Mouse (Mus musculus): ENCODE measurements around the gene RPS10-NUDT3. TPM values are rescaled to one million over a fixed set of nuclear protein-coding genes. Genes with fewer than 3 reads are reported as not detected.

RPS10-NUDT3 gene
- total RNA-seq, 4 experiments from 2014 or later: not detected

DNA sequence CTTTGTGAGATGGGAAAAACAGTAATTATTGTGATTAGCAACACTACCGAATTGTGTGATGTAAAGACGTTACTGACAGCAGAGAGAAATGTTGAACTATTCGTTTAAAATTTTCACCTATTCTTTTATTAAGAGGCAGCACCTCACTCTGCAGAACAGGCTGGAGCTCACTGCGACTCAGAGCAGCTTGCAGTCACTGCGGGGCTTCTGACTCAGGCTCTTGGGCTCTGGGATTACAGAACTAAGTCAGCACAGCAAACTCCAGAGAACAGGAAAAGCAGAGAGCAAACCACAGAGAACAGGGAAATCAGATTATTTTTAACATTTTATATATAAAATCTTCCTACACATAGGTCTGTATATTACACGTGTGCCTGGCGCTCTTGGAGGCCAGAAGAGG, 25.4 kb downstream of the RPS10-NUDT3 start:
- DNase-seq: no peak

DNA sequence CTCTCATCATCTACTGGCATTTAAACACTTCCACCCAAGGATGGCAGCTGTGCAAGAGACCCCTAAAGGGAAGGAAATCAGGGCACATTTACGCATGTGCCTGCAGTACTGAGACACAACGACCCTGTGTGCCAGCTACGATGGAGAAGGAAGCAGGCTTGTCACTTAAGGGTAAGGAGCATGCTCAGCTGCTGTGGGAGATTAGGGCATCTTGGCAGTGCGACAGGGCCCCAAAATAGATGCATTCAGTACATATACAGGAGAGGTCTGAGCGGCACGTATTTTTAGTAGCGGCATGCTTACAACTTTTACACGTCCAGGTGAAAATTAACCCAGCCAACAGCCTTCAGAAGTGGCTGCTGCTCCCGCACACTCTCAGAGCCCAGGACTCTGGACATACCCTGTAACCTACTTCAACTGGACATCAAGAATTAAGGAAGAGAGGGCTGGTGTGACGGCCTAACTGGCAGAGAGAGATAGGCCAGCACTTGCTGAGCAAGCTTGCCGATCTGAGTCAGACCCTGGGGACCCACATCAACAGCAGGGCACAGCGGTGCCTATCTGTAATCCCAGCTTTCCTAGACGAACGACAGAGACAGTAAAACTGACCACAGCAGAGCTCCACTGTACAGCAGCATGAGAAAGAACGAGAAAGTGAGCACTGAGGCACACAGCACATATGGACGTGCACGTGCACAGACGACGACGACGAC, 31.3 kb downstream of the RPS10-NUDT3 start:
- DNase-seq: no peak

- DNase-seq: no peak
Observed at GRCm38 (mm10) chr17:27603036-27603435, 32.0 kb downstream of the RPS10-NUDT3 start.

GRCm38 (mm10) chr17:27600869-27601268, 34.2 kb downstream of the RPS10-NUDT3 start:
- DNase-seq: no peak

GRCm38 (mm10) chr17:27600286-27600685, 34.7 kb downstream of the RPS10-NUDT3 start:
- DNase-seq: no peak

GRCm38 (mm10) chr17:27596376-27597190, 38.4 kb downstream of the RPS10-NUDT3 start:
- DNase-seq: no peak

GRCm38 (mm10) chr17:27595659-27596375, 39.2 kb downstream of the RPS10-NUDT3 start:
- no peak for DNase-seq

DNA sequence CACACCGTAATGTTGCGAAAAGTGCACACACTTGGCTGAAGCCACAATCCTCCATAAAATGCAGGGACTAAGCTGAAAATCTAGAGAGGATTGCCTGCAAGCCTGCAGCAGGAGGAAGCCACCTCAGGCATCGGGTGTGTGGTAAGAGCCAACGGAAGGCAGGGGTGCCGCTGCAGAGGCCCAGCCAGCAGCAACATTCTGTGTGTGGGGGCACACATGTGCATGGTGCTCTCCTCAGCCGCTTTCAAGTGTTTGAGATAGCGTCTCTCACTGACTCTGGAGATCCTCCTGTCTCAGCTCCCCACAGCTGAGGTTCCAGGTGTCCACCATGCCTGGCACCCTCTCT, 42.5 kb downstream of the RPS10-NUDT3 start:
- no peak for DNase-seq

- no peak for DNase-seq
Observed at GRCm38 (mm10) chr17:27591826-27592564, 43.0 kb downstream of the RPS10-NUDT3 start.

- no peak for DNase-seq
Observed at GRCm38 (mm10) chr17:27588231-27588630, 46.8 kb downstream of the RPS10-NUDT3 start.

DNA sequence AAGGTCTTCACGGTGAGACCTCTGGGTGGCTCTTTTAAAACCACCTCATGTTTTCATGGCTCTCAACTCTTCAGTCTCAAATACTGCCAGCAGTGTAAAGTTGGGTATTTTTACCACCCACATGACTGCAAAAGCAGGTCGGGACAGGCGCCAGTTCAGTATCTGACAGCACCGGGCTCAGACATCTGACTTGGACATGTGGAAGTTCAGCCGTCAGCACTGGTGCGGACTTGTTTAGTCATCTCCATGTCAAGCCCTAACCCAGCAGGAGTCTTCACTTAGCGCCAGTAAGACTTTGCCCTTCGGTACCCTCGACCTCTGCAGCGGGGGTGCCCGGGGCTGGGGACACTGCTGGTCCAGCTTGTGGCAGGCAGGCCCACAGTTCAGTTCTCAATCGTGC, 47.8 kb downstream of the RPS10-NUDT3 start:
- DNase-seq: no peak

DNA sequence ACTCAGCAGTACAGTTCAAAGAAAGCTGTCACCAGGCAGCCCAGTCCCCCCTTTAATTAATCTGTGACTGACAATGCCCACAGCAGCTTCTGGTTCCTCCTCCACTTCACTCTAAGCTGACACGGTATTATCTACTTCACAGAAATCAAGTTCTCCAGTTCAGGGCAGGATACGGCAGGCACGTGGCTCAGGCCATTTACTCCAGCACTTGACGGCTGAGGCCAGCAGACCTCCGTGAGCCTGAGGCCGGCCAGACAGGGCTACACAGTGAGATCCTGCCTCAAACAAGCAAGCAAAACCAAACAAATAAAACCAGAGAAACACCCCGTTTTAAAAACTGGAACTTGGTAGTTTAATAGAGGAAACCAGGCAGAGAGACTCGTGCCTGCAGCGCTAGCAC, 48.4 kb downstream of the RPS10-NUDT3 start:
- DNase-seq: no peak

GRCm38 (mm10) chr17:27583185-27583894, 51.7 kb downstream of the RPS10-NUDT3 start:
- DNase-seq: no peak

GRCm38 (mm10) chr17:27580392-27581068, 54.5 kb downstream of the RPS10-NUDT3 start:
- no peak for DNase-seq

DNA sequence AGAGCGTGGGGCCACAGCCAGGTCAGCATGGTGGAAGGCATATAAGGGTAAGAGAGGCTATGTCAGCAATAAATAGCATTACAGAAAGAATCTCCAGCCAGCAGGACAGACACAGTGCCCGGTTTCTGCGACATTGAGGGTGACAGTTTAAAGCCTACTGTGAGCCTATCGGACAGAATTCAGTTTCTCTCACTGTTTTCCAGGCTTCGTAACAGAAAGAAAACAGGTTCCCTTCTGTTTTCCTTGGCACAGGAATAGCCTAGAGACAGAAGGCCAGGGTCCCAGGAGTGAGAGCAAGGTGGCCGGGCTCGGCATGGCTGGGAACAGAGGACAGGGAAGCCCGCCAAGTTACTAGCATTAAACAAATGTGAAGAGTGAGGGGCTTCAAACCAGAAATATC, 55.2 kb downstream of the RPS10-NUDT3 start:
- no peak for DNase-seq

GRCm38 (mm10) chr17:27578487-27578886, 56.5 kb downstream of the RPS10-NUDT3 start:
- no peak for DNase-seq

GRCm38 (mm10) chr17:27577468-27577867, 57.6 kb downstream of the RPS10-NUDT3 start:
- DNase-seq: no peak

- DNase-seq: no peak
Observed at GRCm38 (mm10) chr17:27576056-27576455, 59.0 kb downstream of the RPS10-NUDT3 start.

GRCm38 (mm10) chr17:27575116-27575776, 59.8 kb downstream of the RPS10-NUDT3 start:
- no peak for DNase-seq

GRCm38 (mm10) chr17:27574470-27575115, 60.4 kb downstream of the RPS10-NUDT3 start:
- DNase-seq: no peak
